Mouse (Mus musculus) spleen, adult 2 months (tissue): Measurements from ENCODE around the gene Ovol1.

Source experiments
- CTCF ChIP-seq: fragments of 200-500 bp; IDR thresholded peaks from 2 replicates; pipeline ENCODE4 v1.5.1; 2011; ENCODE audit warnings: mild to moderate bottlenecking, inconsistent platforms; ENCODE audit not compliant: insufficient read depth, insufficient read length, insufficient replicate concordance; ENCODE audit errors: extremely low read depth
- POLR2A ChIP-seq: fragments of 200-500 bp; IDR thresholded peaks from 2 replicates; pipeline ENCODE4 v1.6.1; 2011; ENCODE audit warnings: low read depth, low read length, inconsistent platforms

- no peak for TF ChIP-seq POLR2A
- no peak for TF ChIP-seq CTCF
Measured at GRCm38 (mm10) chr19:5608707-5609106, 48.3 kb upstream of the Ovol1 start.
